Mouse (Mus musculus): Measurements from ENCODE around the gene Gm20817. TPM values are rescaled to one million over a fixed set of nuclear protein-coding genes. Genes with fewer than 3 reads are reported as not detected.
"Not testable (repeated sequence)": the region's sequence is repeated elsewhere in the genome, so short reads cannot be mapped to it uniquely, and the experiment has no call there.

Gm20817 gene
- polyA plus RNA-seq (2014; fragmentation: Nextera tagmentation; extraction: Ambion mirVana): not detected in 2 replicates

DNA sequence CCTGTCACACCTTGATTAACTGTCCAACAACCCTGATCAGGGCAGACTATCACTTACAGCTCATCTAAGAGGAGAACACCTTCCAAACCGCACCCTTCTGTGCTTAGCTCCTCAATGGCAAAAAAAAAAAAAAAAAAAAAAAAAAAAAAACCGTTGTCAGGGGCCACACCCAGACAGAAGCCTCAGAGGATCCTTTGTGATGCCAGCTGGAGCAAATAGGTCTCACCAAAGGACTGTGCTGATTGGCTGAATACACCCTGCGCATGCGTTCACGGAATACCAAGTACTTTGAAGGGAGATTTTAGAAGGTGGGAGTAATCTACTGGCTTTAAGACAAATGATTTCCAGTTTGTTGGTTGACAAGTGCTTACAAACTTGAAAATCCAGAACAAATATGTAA is at the start of gene Gm20817:
TSS of gene Gm20817 (minus strand) at position 101 of the 400 bp plus-strand sequence.
- not testable (repeated sequence) for ATAC-seq (ENCODE audit: insufficient read depth, low FRiP score, low TSS enrichment); H3K9ac ChIP-seq (ENCODE audit: low read length); H3K4me2 ChIP-seq (ENCODE audit: low read depth); H3K4me1 ChIP-seq (ENCODE audit: control insufficient read depth, insufficient read depth, low read length); DNase-seq (ENCODE audit: low spot score); H3K9me3 ChIP-seq (ENCODE audit: control insufficient read depth, low read length); H3K4me3 ChIP-seq (ENCODE audit: low read depth, low read length); H3K36me3 ChIP-seq (ENCODE audit: control insufficient read depth, insufficient read depth, low read length); H3K27ac ChIP-seq (ENCODE audit: low read depth, low read length); H3K27me3 ChIP-seq (ENCODE audit: control insufficient read depth, insufficient read depth, low read length)
- no CpG with 5 or more reads among the region's 5 CpGs for WGBS
